Mouse (Mus musculus): ENCODE measurements around the gene Slc2a3. TPM values are rescaled to one million over a fixed set of nuclear protein-coding genes. Genes with fewer than 3 reads are reported as not detected.

Slc2a3 gene
- polyA plus RNA-seq, 1 experiment = 88.2 TPM

DNA sequence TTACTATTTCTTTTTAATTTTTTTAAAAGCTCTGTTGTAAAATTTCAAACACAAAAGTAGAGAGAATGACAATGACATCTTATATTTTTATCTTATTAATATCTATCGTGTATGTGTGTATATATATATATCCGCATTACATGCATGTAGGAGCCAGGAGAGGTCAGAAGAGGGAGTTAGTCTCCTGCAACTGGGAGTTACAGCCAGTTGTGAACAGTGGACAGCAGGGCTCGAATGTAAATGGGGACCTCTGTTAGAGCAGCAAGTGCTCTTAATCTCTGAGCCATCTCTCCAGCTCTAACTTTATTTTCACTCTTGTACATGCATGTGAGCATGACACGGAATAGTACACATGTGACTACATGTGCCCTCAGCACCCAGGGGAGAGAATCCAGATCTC lies 11.3 kb upstream of the Slc2a3 start:
- Histone ChIP-seq H3K27ac (ENCODE audit: control insufficient read depth, insufficient read depth, low read depth, low read length, poor library complexity) (no peak overlapping the region), H3K4me3 (replicated peaks; ENCODE audit: control insufficient read depth, low read depth, low read length) (no peak overlapping the region), H3K4me1 (ENCODE audit: control insufficient read depth, insufficient read depth, low read length) (peaks cover 2% of the 10 kb centered on the region; the same call in 1 of the 2 replicates)
- no peak for TF ChIP-seq CTCF (IDR thresholded peaks at IDR 0.05; ENCODE audit: control insufficient read depth, insufficient read depth, low read length)
- TF ChIP-seq POLR2A (IDR thresholded peaks at IDR 0.05; ENCODE audit: borderline replicate concordance, control insufficient read depth, low read depth, low read length) = no peak
- WGBS = 93% methylated on average over 4 of the region's 4 CpGs

DNA sequence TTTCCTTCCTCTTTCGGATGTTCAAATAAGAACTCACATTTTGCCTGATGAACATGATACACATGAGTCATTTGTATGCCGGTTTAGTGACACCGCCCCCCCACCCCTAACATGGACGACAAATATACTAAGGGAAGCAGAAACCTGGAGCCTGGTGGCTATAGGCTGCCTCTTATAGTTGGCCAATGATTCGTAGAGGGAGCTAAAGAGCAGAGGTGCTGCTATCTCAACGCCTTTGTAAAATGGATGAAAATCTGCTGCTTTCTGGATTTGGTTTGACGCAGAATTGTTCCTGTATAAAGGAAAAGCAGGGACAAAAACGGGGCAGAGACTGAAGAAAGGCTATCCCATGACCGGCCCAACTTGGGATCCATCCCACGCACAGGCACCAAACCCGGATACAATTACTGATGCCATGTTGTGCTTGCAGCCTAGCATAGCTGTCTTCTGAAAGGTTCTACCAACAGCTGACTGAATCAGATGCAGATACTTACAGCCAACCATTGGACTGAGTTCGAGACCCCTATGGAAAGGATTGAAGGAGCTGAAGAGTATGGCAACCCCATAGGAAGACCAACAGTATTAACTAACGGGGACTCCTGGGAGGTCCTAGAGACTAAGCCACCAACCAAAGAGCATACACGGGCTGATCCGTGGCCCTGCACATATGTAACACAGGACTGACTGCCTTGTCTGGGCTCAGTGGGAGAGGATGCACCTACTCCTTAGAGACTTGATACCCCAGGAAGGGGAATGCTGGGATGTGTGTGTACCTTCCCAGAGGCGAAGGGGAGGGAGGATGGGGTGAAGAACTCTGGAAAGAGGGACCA lies 10.5 kb upstream of the Slc2a3 start:
- WGBS = 37% methylated on average over 16 of the region's 16 CpGs
- no peak for TF ChIP-seq CTCF (IDR thresholded peaks at IDR 0.05; ENCODE audit: control insufficient read depth, insufficient read depth, low read length)
- TF ChIP-seq POLR2A (IDR thresholded peaks at IDR 0.05; ENCODE audit: borderline replicate concordance, control insufficient read depth, low read depth, low read length) = no peak
- peak overlapping the region; percentile 100 for H3K27ac ChIP-seq (ENCODE audit: control insufficient read depth, insufficient read depth, low read depth, low read length, poor library complexity)

DNA sequence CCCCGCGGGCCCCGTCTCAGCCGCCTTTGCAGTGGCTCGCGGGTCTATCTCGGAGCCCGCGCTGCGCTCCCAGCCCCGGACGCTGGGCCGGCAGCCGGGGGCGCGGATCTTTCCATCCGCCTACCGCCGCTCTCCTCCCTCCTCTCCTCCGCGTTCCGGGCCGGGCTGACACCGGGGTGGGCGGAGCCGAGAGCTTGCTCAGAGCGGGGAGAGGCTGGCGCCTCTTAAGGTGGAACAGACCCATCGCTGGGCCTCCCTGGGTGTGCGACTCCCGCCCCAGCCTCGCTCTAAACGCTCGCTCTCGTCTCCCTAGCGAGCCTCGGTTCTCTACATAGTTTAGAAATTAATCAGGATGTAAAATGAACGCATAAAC lies 9.8 kb upstream of the Slc2a3 start:
- WGBS = under 1% methylated on average over 36 of the region's 38 CpGs
- Histone ChIP-seq H3K27ac (ENCODE audit: control insufficient read depth, insufficient read depth, low read depth, low read length, poor library complexity) (peak overlapping the region; percentile 100), H3K4me3 (replicated peaks; ENCODE audit: control insufficient read depth, low read depth, low read length) (peak overlapping the region; percentile 64), H3K4me1 (ENCODE audit: control insufficient read depth, insufficient read depth, low read length) (peaks cover 2% of the 10 kb centered on the region; the same call in 1 of the 2 replicates)
- TF ChIP-seq CTCF (IDR thresholded peaks at IDR 0.05; ENCODE audit: control insufficient read depth, insufficient read depth, low read length) (no peak), POLR2A (IDR thresholded peaks at IDR 0.05; ENCODE audit: borderline replicate concordance, control insufficient read depth, low read depth, low read length) (peak; percentile 86)

More for the DNA sequence above, 10.5 kb upstream of the Slc2a3 start:
- peaks cover 2% of the 10 kb centered on the region; the same call in 1 of the 2 replicates for H3K4me1 ChIP-seq (ENCODE audit: control insufficient read depth, insufficient read depth, low read length)
- H3K4me3 ChIP-seq (replicated peaks; ENCODE audit: control insufficient read depth, low read depth, low read length) = peak overlapping the region; percentile 35

DNA sequence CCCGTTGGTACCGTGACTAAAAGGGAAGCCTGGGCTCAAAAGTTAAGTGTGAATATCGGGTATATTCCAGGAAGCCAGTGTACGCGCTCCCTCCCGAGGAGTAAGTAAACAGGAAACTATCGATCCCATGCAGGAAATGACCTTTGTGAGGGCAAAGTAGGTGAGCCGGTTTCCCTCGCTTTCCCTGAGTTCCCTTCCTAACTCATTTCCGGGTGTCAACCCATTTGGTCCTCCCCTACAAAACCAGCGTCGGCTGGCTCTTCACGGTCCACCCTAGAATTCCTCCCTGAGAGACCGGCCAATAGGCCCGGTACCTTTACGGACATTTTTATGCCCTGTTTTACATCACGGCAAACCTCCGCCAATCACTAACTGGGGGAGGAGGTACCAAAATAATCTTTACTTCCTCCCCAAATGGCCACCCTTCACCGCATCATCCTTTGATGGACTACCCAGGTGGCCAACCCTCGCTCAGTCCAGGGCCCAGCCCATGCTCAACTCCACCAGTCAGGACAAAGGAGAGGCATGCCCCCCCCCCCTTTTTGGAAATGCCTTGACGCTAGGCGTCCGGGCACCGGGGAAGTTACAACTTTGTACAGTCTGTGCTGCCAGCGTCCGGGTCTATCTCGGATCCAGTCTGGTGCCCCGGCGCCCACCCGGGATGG lies 9.3 kb upstream of the Slc2a3 start:
- whole genome bisulfite sequencing = under 1% methylated on average over 30 of the region's 30 CpGs

DNA sequence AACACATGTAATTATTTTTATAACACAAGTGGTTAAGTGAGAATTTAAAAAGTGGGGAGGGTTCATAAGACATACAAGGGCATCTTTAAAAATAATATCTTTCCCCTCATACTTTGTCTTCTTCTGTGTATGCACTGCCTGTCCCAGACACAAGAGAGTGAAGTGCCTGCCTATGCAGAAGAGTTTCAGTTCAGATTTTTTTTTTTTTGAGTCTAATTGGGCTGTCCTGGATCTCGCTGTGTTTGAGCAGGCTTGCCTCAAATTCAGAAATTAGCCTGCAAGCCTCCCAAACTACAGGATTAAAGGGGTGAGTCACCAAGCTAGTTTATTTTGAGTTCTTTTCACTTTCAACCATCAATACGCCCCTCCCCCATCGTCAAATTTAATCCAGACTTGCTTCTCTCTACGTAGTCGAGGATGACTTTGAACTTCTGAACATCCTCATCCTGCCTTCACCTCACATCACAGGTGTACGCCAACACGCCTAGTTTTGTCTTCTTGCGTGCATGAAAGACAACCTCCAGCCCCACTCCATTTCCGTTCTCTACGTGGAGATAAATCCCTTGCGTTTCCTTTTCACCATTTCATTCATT lies 8.7 kb upstream of the Slc2a3 start:
- no peak for TF ChIP-seq CTCF (IDR thresholded peaks at IDR 0.05; ENCODE audit: control insufficient read depth, insufficient read depth, low read length)
- TF ChIP-seq POLR2A (IDR thresholded peaks at IDR 0.05; ENCODE audit: borderline replicate concordance, control insufficient read depth, low read depth, low read length) = no peak
- WGBS = 1% methylated on average over 11 of the region's 11 CpGs
- Histone ChIP-seq H3K4me3 (replicated peaks; ENCODE audit: control insufficient read depth, low read depth, low read length) (peak overlapping the region; percentile 85), H3K27ac (ENCODE audit: control insufficient read depth, insufficient read depth, low read depth, low read length, poor library complexity) (peak overlapping the region; percentile 100), H3K4me1 (ENCODE audit: control insufficient read depth, insufficient read depth, low read length) (peaks cover 2% of the 10 kb centered on the region; the same call in 1 of the 2 replicates)

More for the DNA sequence above, 9.3 kb upstream of the Slc2a3 start:
- H3K4me1 ChIP-seq (ENCODE audit: control insufficient read depth, insufficient read depth, low read length) = peaks cover 2% of the 10 kb centered on the region; the same call in 1 of the 2 replicates
- H3K27ac ChIP-seq (ENCODE audit: control insufficient read depth, insufficient read depth, low read depth, low read length, poor library complexity) = peak overlapping the region; percentile 100
- TF ChIP-seq POLR2A (IDR thresholded peaks at IDR 0.05; ENCODE audit: borderline replicate concordance, control insufficient read depth, low read depth, low read length) = no peak; the same call in 1 of the 2 replicates
- no peak for TF ChIP-seq CTCF (IDR thresholded peaks at IDR 0.05; ENCODE audit: control insufficient read depth, insufficient read depth, low read length)
- H3K4me3 ChIP-seq (replicated peaks; ENCODE audit: control insufficient read depth, low read depth, low read length) = peak overlapping the region; percentile 85

DNA sequence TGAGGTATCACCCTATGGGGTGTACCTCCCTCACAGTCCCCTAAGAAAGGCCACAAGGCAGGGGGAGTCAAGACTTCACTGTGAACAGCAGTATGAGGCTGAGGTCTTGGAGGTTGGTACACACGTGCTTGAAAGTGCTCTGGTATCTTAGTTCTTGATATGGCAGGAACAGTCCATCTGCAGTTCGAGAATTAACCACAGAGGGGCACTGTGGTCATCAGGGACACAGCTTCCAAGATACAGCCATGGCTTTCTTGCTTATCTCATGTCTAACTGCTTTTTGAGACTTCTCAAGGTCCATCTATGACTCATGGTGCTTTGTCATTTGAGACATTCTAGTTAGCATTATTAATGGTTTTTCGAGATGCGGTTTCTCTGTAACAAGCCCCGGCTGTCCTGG lies 3.0 kb upstream of the Slc2a3 start:
- no peak overlapping the region for H3K27ac ChIP-seq (ENCODE audit: control insufficient read depth, insufficient read depth, low read depth, low read length, poor library complexity)
- TF ChIP-seq CTCF (IDR thresholded peaks at IDR 0.05; ENCODE audit: control insufficient read depth, insufficient read depth, low read length) (peak; percentile 55), POLR2A (IDR thresholded peaks at IDR 0.05; ENCODE audit: borderline replicate concordance, control insufficient read depth, low read depth, low read length) (no peak)
- no peak overlapping the region for H3K4me3 ChIP-seq (replicated peaks; ENCODE audit: control insufficient read depth, low read depth, low read length)
- no peaks in the 10 kb centered on the region; the same call in 1 of the 2 replicates for H3K4me1 ChIP-seq (ENCODE audit: control insufficient read depth, insufficient read depth, low read length)
- WGBS = 3% methylated on average over 5 of the region's 5 CpGs

DNA sequence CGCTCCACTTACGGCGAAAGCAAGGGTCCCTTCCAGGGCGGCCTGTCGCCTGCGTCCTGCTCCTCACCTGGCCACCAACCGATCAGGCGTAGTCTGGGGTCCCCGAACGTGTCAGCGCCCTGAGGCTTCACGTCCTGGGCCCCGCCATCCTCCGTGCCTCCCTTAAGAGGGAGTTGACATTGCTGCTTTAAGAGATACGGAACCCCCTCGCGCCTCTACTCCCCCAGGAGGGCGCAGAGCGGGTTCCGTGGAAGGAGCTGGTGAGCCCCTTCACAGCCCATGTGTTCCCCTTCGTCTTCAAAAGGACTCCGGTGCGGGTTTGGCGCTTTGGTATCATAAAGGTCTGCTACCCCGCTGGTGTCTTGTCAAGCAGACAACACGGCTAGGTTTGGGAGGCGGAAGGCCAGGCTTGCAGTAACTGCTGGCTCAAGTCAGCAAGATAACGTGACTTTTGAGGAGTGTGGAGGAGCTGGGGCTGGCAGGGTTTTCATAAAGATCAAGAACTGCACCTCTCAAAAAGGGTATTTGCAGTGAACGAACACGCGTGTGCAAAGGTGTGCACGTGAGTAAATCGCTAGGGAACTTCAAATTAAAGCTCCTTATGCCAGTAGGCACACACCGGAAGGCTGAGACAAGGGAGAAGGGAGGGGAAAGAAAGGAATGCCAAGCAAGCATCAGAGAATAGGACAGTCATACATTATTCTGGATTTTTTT lies 518 bp upstream of the Slc2a3 start:
- no peaks in the 10 kb centered on the region; the same call in 1 of the 2 replicates for H3K4me1 ChIP-seq (ENCODE audit: control insufficient read depth, insufficient read depth, low read length)
- TF ChIP-seq CTCF (IDR thresholded peaks at IDR 0.05; ENCODE audit: control insufficient read depth, insufficient read depth, low read length) (no peak), POLR2A (IDR thresholded peaks at IDR 0.05; ENCODE audit: borderline replicate concordance, control insufficient read depth, low read depth, low read length) (0 out of 2 replicates have a peak, but pooled peaks have one; percentile 6)

More for the DNA sequence above, 518 bp upstream of the Slc2a3 start:
- H3K27ac ChIP-seq (ENCODE audit: control insufficient read depth, insufficient read depth, low read depth, low read length, poor library complexity) = peak overlapping the region; percentile 53
- peak overlapping the region; percentile 66 for H3K4me3 ChIP-seq (replicated peaks; ENCODE audit: control insufficient read depth, low read depth, low read length)
- whole genome bisulfite sequencing = 2% methylated on average over 34 of the region's 34 CpGs
